Mouse (Mus musculus): ENCODE measurements at regions not wholly inside any gene's neighbourhood (a gene's known extent, or its start where the extent isn't known, plus 50 kb on each side); places are given as distances from the start of the nearest gene placed in this dataset.
"Not testable (repeated sequence)": the region's sequence is repeated elsewhere in the genome, so short reads cannot be mapped to it uniquely, and the experiment has no call there.

GRCm38 (mm10) chr3:133664914-133665313 is 120.0 kb upstream of the Tet2 start:
- DNase-seq (ENCODE audit: low read depth, low spot score): no peak

- DNase-seq (ENCODE audit: low read depth, low spot score): no peak
Observed at GRCm38 (mm10) chr3:133665425-133666317, 120.7 kb upstream of the Tet2 start.

- peak; percentile 39 for DNase-seq (ENCODE audit: low read depth, low spot score)
Observed at GRCm38 (mm10) chr3:133672742-133673447, 128.0 kb upstream of the Tet2 start.

GRCm38 (mm10) chr3:133677892-133678291 is 133.0 kb upstream of the Tet2 start:
- no peak for DNase-seq (ENCODE audit: low read depth, low spot score)

- DNase-seq (ENCODE audit: low read depth, low spot score): no peak
Observed at GRCm38 (mm10) chr3:133679891-133680290, 135.0 kb upstream of the Tet2 start.

- no peak for DNase-seq (ENCODE audit: low read depth, low spot score)
Observed at GRCm38 (mm10) chr3:133680343-133680742, 135.4 kb upstream of the Tet2 start.

GRCm38 (mm10) chr3:133680805-133681204 is 135.9 kb upstream of the Tet2 start:
- no peak for DNase-seq (ENCODE audit: low read depth, low spot score)

- no peak for DNase-seq (ENCODE audit: low read depth, low spot score)
Observed at GRCm38 (mm10) chr3:133684196-133684743, 139.3 kb upstream of the Tet2 start.

- no peak for DNase-seq (ENCODE audit: low read depth, low spot score)
Observed at GRCm38 (mm10) chr3:133684747-133685146, 139.8 kb upstream of the Tet2 start.

- no peak for DNase-seq (ENCODE audit: low read depth, low spot score)
Observed at GRCm38 (mm10) chr3:133685393-133685792, 140.5 kb upstream of the Tet2 start.

GRCm38 (mm10) chr3:133694057-133694456 is 149.1 kb upstream of the Tet2 start:
- DNase-seq (ENCODE audit: low read depth, low spot score): no peak

GRCm38 (mm10) chr3:133696122-133696521 is 151.2 kb upstream of the Tet2 start:
- DNase-seq (ENCODE audit: low read depth, low spot score): no peak

GRCm38 (mm10) chr3:133704849-133705248 is 159.9 kb upstream of the Tet2 start:
- not testable (repeated sequence) for DNase-seq (ENCODE audit: low read depth, low spot score)

GRCm38 (mm10) chr3:133711518-133711917 is 166.6 kb upstream of the Tet2 start:
- DNase-seq (ENCODE audit: low read depth, low spot score): no peak

GRCm38 (mm10) chr3:133722550-133723290 is 177.8 kb upstream of the Tet2 start:
- no peak for DNase-seq (ENCODE audit: low read depth, low spot score)

GRCm38 (mm10) chr3:133726831-133727230 is 181.9 kb upstream of the Tet2 start:
- no peak for DNase-seq (ENCODE audit: low read depth, low spot score)

GRCm38 (mm10) chr3:133735603-133736002 is 190.7 kb upstream of the Tet2 start:
- DNase-seq (ENCODE audit: low read depth, low spot score): no peak

- no peak for DNase-seq (ENCODE audit: low read depth, low spot score)
Observed at GRCm38 (mm10) chr3:133738936-133739335, 194.0 kb upstream of the Tet2 start.

GRCm38 (mm10) chr3:133744552-133745118 is 199.7 kb upstream of the Tet2 start:
- no peak for DNase-seq (ENCODE audit: low read depth, low spot score)

GRCm38 (mm10) chr3:133748756-133749737 is 204.1 kb upstream of the Tet2 start:
- DNase-seq (ENCODE audit: low read depth, low spot score): no peak
